Mouse (Mus musculus) CH12.LX (cell line): Measurements from ENCODE around the gene Hyou1. TPM values are rescaled to one million over a fixed set of nuclear protein-coding genes. Genes with fewer than 3 reads are reported as not detected.

ENCODE experiments used
- DNase-seq: peaks from one replicate; pipeline ENCODE4 v3.0.0-alpha.2; 2013; ENCODE audit errors: extremely low read depth
- H3K27ac ChIP-seq: 2 replicates; pipeline ENCODE4 v1.5.1; 2012; ENCODE audit warnings: low read depth, mild to moderate bottlenecking, control low read depth, moderate library complexity; ENCODE audit not compliant: insufficient read depth
- H3K27me3 ChIP-seq: replicated peaks from 2 replicates; pipeline ENCODE3; 2012; ENCODE audit warnings: inconsistent platforms
- H3K36me3 ChIP-seq, 2 experiments: replicated peaks in 1 of 2; 2 replicates each; pipeline versions ENCODE3 to v1.6.1; 2012; ENCODE audit warnings: inconsistent platforms in 1 of 2, low read length in 1 of 2, mild to moderate bottlenecking in 1 of 2, mixed read lengths in 1 of 2, moderate library complexity in 1 of 2; ENCODE audit not compliant: control insufficient read depth in 1 of 2, insufficient read depth in 1 of 2
- H3K4me1 ChIP-seq, 2 experiments: 2 replicates each; pipeline ENCODE4 v1.6.1; 2012; ENCODE audit warnings: inconsistent platforms in 1 of 2, moderate library complexity in 1 of 2; ENCODE audit not compliant: insufficient read depth in 2 of 2, control insufficient read depth in 1 of 2
- H3K4me2 ChIP-seq: 2 replicates; pipeline ENCODE4 v1.6.1; 2012; ENCODE audit warnings: low read depth, mild to moderate bottlenecking, control low read depth; ENCODE audit not compliant: poor library complexity, insufficient read depth, severe bottlenecking
- H3K4me3 ChIP-seq, 3 experiments: fragments of 150-350 bp in 1 of 3; sonication (generic) in 1 of 3; replicated peaks in 1 of 3; 2 replicates each; pipeline versions ENCODE3 to v1.5.1; 2011 to 2012; ENCODE audit warnings: low read depth in 2 of 3, low read length in 2 of 3, mild to moderate bottlenecking in 2 of 3, moderate library complexity in 2 of 3, control low read depth in 1 of 3, improper control_type of control experiment in 1 of 3, inconsistent platforms in 1 of 3, mixed read lengths in 1 of 3; ENCODE audit not compliant: poor library complexity in 1 of 3
- H3K79me2 ChIP-seq: replicated peaks from 2 replicates; pipeline ENCODE4 v1.6.1; 2012; ENCODE audit warnings: mild to moderate bottlenecking, moderate library complexity; ENCODE audit not compliant: control insufficient read depth, poor library complexity, insufficient read depth, severe bottlenecking; ENCODE audit errors: extremely low read depth
- H3K9ac ChIP-seq: 2 replicates; pipeline ENCODE4 v1.6.1; 2012; ENCODE audit warnings: low read depth, mild to moderate bottlenecking, control low read depth, moderate library complexity; ENCODE audit not compliant: insufficient read depth
- H3K9me3 ChIP-seq: replicated peaks from 2 replicates; pipeline ENCODE3; 2012; ENCODE audit warnings: low read length, inconsistent platforms, mixed read lengths
- BHLHE40 ChIP-seq: IDR thresholded peaks from 2 replicates; pipeline ENCODE4 v1.6.1; 2011; ENCODE audit warnings: mild to moderate bottlenecking, low read depth, low read length, improper control_type of control experiment
- CTCF ChIP-seq, 2 experiments: IDR thresholded peaks in 1 of 2; conservative IDR thresholded peaks in 1 of 2; 2 replicates each; pipeline ENCODE4 v1.5.1; 2011 to 2012; ENCODE audit warnings: low read depth in 2 of 2, low read length in 2 of 2, improper control_type of control experiment in 1 of 2, inconsistent platforms in 1 of 2, mild to moderate bottlenecking in 1 of 2, moderate library complexity in 1 of 2
- ETS1 ChIP-seq: conservative IDR thresholded peaks from 2 replicates; pipeline ENCODE4 v1.6.1; 2012; ENCODE audit warnings: low read depth, mild to moderate bottlenecking, inconsistent platforms, low read length, improper control_type of control experiment, moderate library complexity
- IRF4 ChIP-seq: IDR thresholded peaks from 2 replicates; pipeline ENCODE4 v1.6.1; 2014; ENCODE audit warnings: low read depth, mild to moderate bottlenecking, inconsistent platforms, low read length, improper control_type of control experiment
- MAFK ChIP-seq: IDR thresholded peaks from 2 replicates; pipeline ENCODE4 v1.6.1; 2011; ENCODE audit warnings: low read length, improper control_type of control experiment; ENCODE audit not compliant: insufficient replicate concordance
- MAX ChIP-seq: IDR thresholded peaks from 2 replicates; pipeline ENCODE4 v1.6.1; 2011; ENCODE audit warnings: low read length, improper control_type of control experiment
- MXI1 ChIP-seq: IDR thresholded peaks from 2 replicates; pipeline ENCODE4 v1.6.1; 2011; ENCODE audit warnings: mild to moderate bottlenecking, low read depth, low read length, improper control_type of control experiment
- MYC ChIP-seq: IDR thresholded peaks from 2 replicates; pipeline ENCODE4 v1.6.1; 2011; ENCODE audit warnings: low read depth, mild to moderate bottlenecking, improper control_type of control experiment, low read length
- PAX5 ChIP-seq: IDR thresholded peaks from 2 replicates; pipeline ENCODE4 v1.6.1; 2012; ENCODE audit warnings: low read length, inconsistent platforms, mixed read lengths
- POLR2A ChIP-seq: IDR thresholded peaks from 2 replicates; pipeline ENCODE4 v1.6.1; 2011; ENCODE audit warnings: low read depth, mild to moderate bottlenecking, improper control_type of control experiment, low read length
- RAD21 ChIP-seq: IDR thresholded peaks from 2 replicates; pipeline ENCODE4 v1.6.1; 2011; ENCODE audit warnings: low read depth, mild to moderate bottlenecking, low read length, improper control_type of control experiment, moderate library complexity
- SIN3A ChIP-seq: IDR thresholded peaks from 2 replicates; pipeline ENCODE4 v1.6.1; 2012; ENCODE audit warnings: low read length, improper control_type of control experiment, inconsistent platforms
- SMC3 ChIP-seq: IDR thresholded peaks from 2 replicates; pipeline ENCODE4 v1.6.1; 2011; ENCODE audit warnings: low read depth, low read length, improper control_type of control experiment
- TCF12 ChIP-seq: IDR thresholded peaks from 2 replicates; pipeline ENCODE4 v1.6.1; 2014; ENCODE audit warnings: low read depth, mild to moderate bottlenecking, inconsistent platforms, low read length, improper control_type of control experiment
- UBTF ChIP-seq: IDR thresholded peaks from 2 replicates; pipeline ENCODE4 v1.6.1; 2012; ENCODE audit warnings: low read depth, mild to moderate bottlenecking, inconsistent platforms, low read length, improper control_type of control experiment, moderate library complexity
- USF1 ChIP-seq: IDR thresholded peaks from 2 replicates; pipeline ENCODE4 v1.6.1; 2014; ENCODE audit warnings: low read depth, mild to moderate bottlenecking, inconsistent platforms, low read length, improper control_type of control experiment
- ZC3H11A ChIP-seq: IDR thresholded peaks from 2 replicates; pipeline ENCODE4 v1.6.1; 2012; ENCODE audit warnings: low read depth, mild to moderate bottlenecking, inconsistent platforms, low read length, improper control_type of control experiment
- dilution Hi-C: fragments of 300-500 bp; cut with MboI; formaldehyde crosslinking; loops from 2 replicates; pipeline ENCODE4 v1.14.3; 2020; ENCODE audit warnings: low sequenced_read_pairs; ENCODE audit not compliant: extremely low pct_unique_long_range_greater_than_20kb, extremely low pct_ligation_motif_present
- in situ Hi-C: fragments of 300-500 bp; cut with MboI; formaldehyde crosslinking; loops from 3 replicates; pipeline ENCODE4 v1.14.3; 2019; ENCODE audit warnings: low sequenced_read_pairs, low pct_ligation_motif_present, low pct_unique_long_range_greater_than_20kb, mixed read lengths
- polyA plus RNA-seq: library from polyadenylated mRNA; unstranded; fragments of >175 nt; gene quantifications from 2 replicates; pipeline ENCODE4 v1.2.1, GENCODE M21; 2012; ENCODE audit warnings: low read depth; ENCODE audit not compliant: insufficient read length
- total RNA-seq, 2 experiments: library from RNA; depleted of rRNA; stranded (reverse); fragments of 300-350 nt in 1 of 2; fragments of >200 nt in 1 of 2; gene quantifications; 2 replicates each; pipeline ENCODE4 v1.2.3; 2012 to 2014

The Hyou1 gene
- total and polyA plus RNA-seq, 3 experiments = 32.6 to 89.9 (median 88.7) TPM

DNA sequence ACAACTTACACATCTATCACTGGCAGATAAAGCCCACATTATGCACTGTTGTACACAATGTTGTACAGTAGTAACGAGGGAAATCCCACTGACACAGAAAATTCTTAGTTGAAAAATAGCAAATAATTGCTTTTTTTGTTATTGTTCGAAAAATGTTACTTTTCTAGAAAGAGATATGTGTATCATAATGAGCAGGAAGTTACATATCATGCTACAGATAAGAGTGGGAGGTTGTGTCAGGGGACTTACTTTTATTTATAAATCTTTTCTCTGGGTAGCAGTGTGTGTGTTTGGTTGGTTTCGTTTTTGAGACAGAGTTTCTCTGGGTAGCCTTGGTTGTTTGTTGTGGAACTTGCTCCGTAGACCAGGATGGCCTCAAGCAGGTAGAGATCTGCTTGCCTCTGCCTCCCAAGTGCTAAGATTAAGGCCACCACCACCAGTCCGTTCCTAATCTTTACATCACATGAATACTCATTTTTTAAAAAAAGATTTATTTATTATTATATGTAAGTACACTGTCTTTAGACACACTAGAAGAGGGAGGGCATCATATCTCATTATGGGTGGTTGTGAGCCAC lies 1.0 kb upstream of the Hyou1 start:
- H3K4me1 ChIP-seq = peaks cover 7 to 34% of the 10 kb centered on the region in 2 experiments
- in situ Hi-C loops = no loop called here
- no peaks in the 10 kb centered on the region for H3K9me3 ChIP-seq
- peak overlapping the region; percentile 64; the same call in 1 of the 2 replicates for H3K27ac ChIP-seq
- 0 out of 2 replicates have a peak, but pooled peaks have one; percentile 7 for TF ChIP-seq MYC
- TF ChIP-seq BHLHE40 = no peak
- TF ChIP-seq POLR2A = no peak; the same call in 1 of the 2 replicates
- TF ChIP-seq ETS1 = no peak
- TF ChIP-seq MXI1 = 0 out of 2 replicates have a peak, but pooled peaks have one; percentile 1
- TF ChIP-seq TCF12 = no peak
- H3K27me3 ChIP-seq = no peaks in the 10 kb centered on the region
- H3K4me2 ChIP-seq = peak overlapping the region; percentile 87
- H3K36me3 ChIP-seq = peaks cover 21 to 29% of the 10 kb centered on the region in 2 experiments
- no peak for DNase-seq
- H3K9ac ChIP-seq = peak overlapping the region; percentile 93
- peaks cover 25% of the 10 kb centered on the region for H3K79me2 ChIP-seq
- dilution Hi-C loops = no loop called here
- H3K4me3 ChIP-seq = peak overlapping the region; percentile 73 to 96 (median 73)

DNA sequence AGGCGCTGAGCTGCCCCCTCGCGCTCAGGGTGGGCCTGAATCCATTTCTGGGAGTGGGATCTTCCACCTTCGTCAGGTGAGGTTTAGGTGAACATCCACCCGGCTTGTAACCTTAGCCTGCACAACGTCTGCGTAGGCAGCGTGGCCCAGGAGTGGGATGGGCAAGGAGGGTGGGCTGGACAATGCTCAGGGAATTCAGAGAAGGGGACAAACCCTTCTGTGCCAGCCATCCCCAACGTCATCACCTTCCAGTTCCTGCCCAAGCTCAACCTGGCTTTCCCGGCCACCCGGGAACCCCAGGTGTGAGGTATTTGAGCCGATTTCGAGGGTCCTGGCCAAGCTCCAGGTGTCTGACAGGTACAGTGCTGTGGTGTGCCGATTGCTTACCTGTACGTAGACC lies 572 bp downstream of the Hyou1 start:
- peaks cover 7 to 24% of the 10 kb centered on the region in 2 experiments for H3K4me1 ChIP-seq
- H3K79me2 ChIP-seq = peaks cover 25% of the 10 kb centered on the region
- 0 out of 2 replicates have a peak, but pooled peaks have one; percentile 26 for TF ChIP-seq MAX
- TF ChIP-seq RAD21 = no peak
- no peak for TF ChIP-seq SMC3
- no peak for TF ChIP-seq MYC
- TF ChIP-seq PAX5 = no peak
- TF ChIP-seq CTCF (conservative IDR thresholded peaks at IDR 0.05 in 1 of 2, IDR thresholded peaks at IDR 0.05 in 1 of 2; ENCODE audit: low read depth in 2 of 2, low read length in 2 of 2) = no peak
- TF ChIP-seq MXI1 = 0 out of 2 replicates have a peak, but pooled peaks have one; percentile 25
- TF ChIP-seq USF1 = no peak
- no peak for TF ChIP-seq SIN3A
- TF ChIP-seq MAFK = no peak
- TF ChIP-seq ZC3H11A = no peak
- TF ChIP-seq IRF4 = no peak
- no peak for TF ChIP-seq UBTF
- no peaks in the 10 kb centered on the region for H3K9me3 ChIP-seq
- in situ Hi-C loops = no loop called here
- peak overlapping the region; percentile 89 to 96 (median 95) for H3K4me3 ChIP-seq
- peak overlapping the region; percentile 77 for H3K4me2 ChIP-seq
- dilution Hi-C loops = no loop called here
- peak overlapping the region; percentile 55 for H3K27ac ChIP-seq
- peaks cover 36 to 46% of the 10 kb centered on the region in 2 experiments for H3K36me3 ChIP-seq
- no peak for DNase-seq
- no peaks in the 10 kb centered on the region for H3K27me3 ChIP-seq
- peak overlapping the region; percentile 70 for H3K9ac ChIP-seq
